Mouse (Mus musculus): ENCODE measurements around the gene Ikzf1.

DNA sequence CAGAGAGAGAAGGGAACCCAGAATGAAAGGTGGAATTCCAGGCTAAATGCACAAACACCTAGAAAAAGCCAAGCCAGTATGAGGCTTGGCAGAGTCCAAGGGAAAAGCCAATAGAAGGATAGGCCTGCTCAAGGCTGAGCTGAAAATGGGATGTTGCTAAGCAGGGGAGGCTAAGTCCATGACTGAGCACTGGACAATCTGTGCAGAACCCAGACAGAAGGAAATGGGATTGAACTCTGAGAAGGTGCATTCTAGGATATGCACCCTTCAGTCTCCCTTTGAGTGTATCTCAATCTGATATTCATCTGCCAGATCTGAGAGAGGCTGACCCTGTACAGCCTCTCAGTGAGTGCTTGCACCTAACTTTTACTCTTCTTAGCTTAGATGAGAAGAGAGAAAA is 25.9 kb downstream of the Ikzf1 start:
- TF ChIP-seq CTCF (IDR thresholded peaks at IDR 0.05) (no peak), POLR2A (IDR thresholded peaks at IDR 0.05; ENCODE audit: insufficient read depth, low read depth, low read length) (no peak), EP300 (IDR thresholded peaks at IDR 0.05; ENCODE audit: insufficient read depth, low read depth, low read length) (no peak)
